Mouse (Mus musculus) forebrain, embryonic 11.5 days (tissue): ENCODE measurements around the gene Mlc1. TPM values are rescaled to one million over a fixed set of nuclear protein-coding genes. Genes with fewer than 3 reads are reported as not detected.

Experiments used
- ATAC-seq: fragments of 200-750 bp; cut with Nextera tagmentation; replicated peaks from 2 replicates; pipeline ENCODE4 v1.8.0; 2017; ENCODE audit warnings: moderate TSS enrichment; ENCODE audit not compliant: low FRiP score
- DNase-seq: peaks from one replicate; pipeline ENCODE4 v3.0.0-alpha.2; 2017; ENCODE audit warnings: low spot score
- H3K27ac ChIP-seq: fragments of 300-500 bp; sonication (generic); 2 replicates; pipeline ENCODE4 v1.5.1; 2014; ENCODE audit warnings: low read depth, low read length
- H3K27me3 ChIP-seq: fragments of 300-500 bp; sonication (generic); 2 replicates; pipeline ENCODE4 v1.6.1; 2014; ENCODE audit warnings: mild to moderate bottlenecking, low read length, mixed read lengths; ENCODE audit not compliant: control insufficient read depth, insufficient read depth
- H3K36me3 ChIP-seq: fragments of 300-500 bp; sonication (generic); 2 replicates; pipeline ENCODE4 v1.6.1; 2014; ENCODE audit warnings: mild to moderate bottlenecking, low read length, moderate library complexity, mixed read lengths; ENCODE audit not compliant: control insufficient read depth, insufficient read depth
- H3K4me1 ChIP-seq: fragments of 300-500 bp; sonication (generic); replicated peaks from 2 replicates; pipeline ENCODE4 v1.6.1; 2014; ENCODE audit warnings: low read length, mixed read lengths; ENCODE audit not compliant: control insufficient read depth, insufficient read depth
- H3K4me2 ChIP-seq: fragments of 300-500 bp; sonication (generic); 2 replicates; pipeline ENCODE4 v1.6.1; 2014; ENCODE audit warnings: low read depth, mild to moderate bottlenecking, low read length, moderate library complexity, mixed read lengths; ENCODE audit not compliant: severe bottlenecking
- H3K4me3 ChIP-seq: fragments of 300-500 bp; sonication (generic); 2 replicates; pipeline ENCODE4 v1.5.1; 2014; ENCODE audit warnings: low read depth, low read length
- H3K9ac ChIP-seq: fragments of 300-500 bp; sonication (generic); 2 replicates; pipeline ENCODE4 v1.6.1; 2014; ENCODE audit warnings: low read length
- H3K9me3 ChIP-seq: fragments of 300-500 bp; sonication (generic); 2 replicates; pipeline ENCODE4 v1.6.1; 2016; ENCODE audit warnings: low read length, mixed read lengths; ENCODE audit not compliant: control insufficient read depth
- WGBS: fragments of 180-500 bp; shearing (Covaris S2); extraction: QIAGEN DNeasy Blood & Tissue Kit; methylation state at CpG from one replicate; pipeline ENCODE4 v1.1.7; 2014; 5-methylcytosine and 5-hydroxymethylcytosine counted together
- polyA plus RNA-seq: library from polyadenylated mRNA; unstranded; fragments of >200 nt; fragmentation: Nextera tagmentation; extraction: Ambion mirVana; gene quantifications from 2 replicates; pipeline ENCODE4 v1.2.1, GENCODE M21; 2014

Gene Mlc1
- polyA plus RNA-seq, 1 experiment from 2014 or later: 12.5 TPM

- no peak within 1 kb of the TSS for H3K27ac ChIP-seq
- H3K9ac ChIP-seq: peak within 1 kb of the TSS; percentile 47
- peaks cover 4% of the 10 kb centered on the region for H3K27me3 ChIP-seq
- peaks cover 2% of the 10 kb centered on the region; the same call in 1 of the 2 replicates for H3K4me1 ChIP-seq
- no peaks in the 10 kb centered on the region for H3K36me3 ChIP-seq
- H3K9me3 ChIP-seq: no peaks in the 10 kb centered on the region
- peak; percentile 82 for ATAC-seq
- DNase-seq: peak; percentile 68
- peak within 1 kb of the TSS; percentile 30 for H3K4me3 ChIP-seq
- peak within 1 kb of the TSS; percentile 60 for H3K4me2 ChIP-seq
- 3% methylated on average over 53 of the region's 53 CpGs for WGBS
Measured at GRCm38 (mm10) chr15:88954368-88955072, 24.3 kb downstream of the Mlc1 start, which contains the start of gene Ttll8. Gene Ttll8 (minus strand): TSS chr15:88954418.

- ATAC-seq: no peak
- WGBS: 89% methylated on average over 4 of the region's 4 CpGs
- DNase-seq: no peak
- Histone ChIP-seq H3K9ac (no peak overlapping the region), H3K4me1 (peaks cover 2% of the 10 kb centered on the region; the same call in 1 of the 2 replicates), H3K4me2 (no peak overlapping the region), H3K27ac (no peak overlapping the region), H3K9me3 (no peaks in the 10 kb centered on the region), H3K36me3 (no peaks in the 10 kb centered on the region), H3K4me3 (no peak overlapping the region), H3K27me3 (peaks cover 4% of the 10 kb centered on the region)
Measured at GRCm38 (mm10) chr15:88951246-88951645, 27.6 kb downstream of the Mlc1 start.

- Histone ChIP-seq H3K4me3 (no peak overlapping the region), H3K36me3 (no peaks in the 10 kb centered on the region), H3K27me3 (no peaks in the 10 kb centered on the region), H3K4me1 (no peaks in the 10 kb centered on the region), H3K27ac (no peak overlapping the region), H3K9me3 (no peaks in the 10 kb centered on the region), H3K9ac (no peak overlapping the region), H3K4me2 (no peak overlapping the region)
- DNase-seq: no peak
- 60% methylated on average over 6 of the region's 6 CpGs for WGBS
- ATAC-seq: no peak
Measured at GRCm38 (mm10) chr15:88946851-88947250, 32.0 kb downstream of the Mlc1 start.

- 92% methylated on average over 5 of the region's 5 CpGs for WGBS
- no peak for ATAC-seq
Measured at GRCm38 (mm10) chr15:88943896-88944551, 34.8 kb downstream of the Mlc1 start.

GRCm38 (mm10) chr15:88942783-88943182 is 36.0 kb downstream of the Mlc1 start:
- WGBS: 89% methylated on average over 5 of the region's 5 CpGs
- Histone ChIP-seq H3K9me3 (no peaks in the 10 kb centered on the region), H3K9ac (no peak overlapping the region), H3K4me3 (no peak overlapping the region), H3K4me2 (no peak overlapping the region), H3K36me3 (no peaks in the 10 kb centered on the region), H3K27ac (no peak overlapping the region), H3K4me1 (no peaks in the 10 kb centered on the region), H3K27me3 (no peaks in the 10 kb centered on the region)
- DNase-seq: no peak
- no peak for ATAC-seq

More at GRCm38 (mm10) chr15:88943896-88944551, 34.8 kb downstream of the Mlc1 start:
- Histone ChIP-seq H3K36me3 (no peaks in the 10 kb centered on the region), H3K27me3 (no peaks in the 10 kb centered on the region), H3K4me2 (no peak overlapping the region), H3K9me3 (no peaks in the 10 kb centered on the region), H3K27ac (no peak overlapping the region), H3K4me1 (no peaks in the 10 kb centered on the region), H3K4me3 (no peak overlapping the region), H3K9ac (no peak overlapping the region)
- DNase-seq: no peak

GRCm38 (mm10) chr15:88937291-88937650 is 41.5 kb downstream of the Mlc1 start:
- Histone ChIP-seq H3K9ac (no peak overlapping the region), H3K27ac (no peak overlapping the region), H3K4me3 (no peak overlapping the region), H3K36me3 (no peaks in the 10 kb centered on the region), H3K4me2 (no peak overlapping the region), H3K4me1 (no peaks in the 10 kb centered on the region), H3K9me3 (no peaks in the 10 kb centered on the region), H3K27me3 (no peaks in the 10 kb centered on the region)
- no peak for ATAC-seq
- WGBS: 83% methylated on average over 2 of the region's 2 CpGs
- DNase-seq: no peak

GRCm38 (mm10) chr15:88936619-88937290 is 42.1 kb downstream of the Mlc1 start:
- no peaks in the 10 kb centered on the region for H3K36me3 ChIP-seq
- no peaks in the 10 kb centered on the region for H3K27me3 ChIP-seq
- H3K4me1 ChIP-seq: no peaks in the 10 kb centered on the region
- 82% methylated on average over 6 of the region's 6 CpGs for WGBS
- DNase-seq (no peak), ATAC-seq (no peak)
- H3K4me2 ChIP-seq: no peak overlapping the region
- H3K27ac ChIP-seq: no peak overlapping the region
- no peak overlapping the region for H3K9ac ChIP-seq
- H3K4me3 ChIP-seq: no peak overlapping the region
- H3K9me3 ChIP-seq: no peaks in the 10 kb centered on the region

GRCm38 (mm10) chr15:88934141-88934540 is 44.7 kb downstream of the Mlc1 start:
- no peak overlapping the region for H3K27ac ChIP-seq
- H3K9ac ChIP-seq: no peak overlapping the region
- H3K36me3 ChIP-seq: no peaks in the 10 kb centered on the region
- no peaks in the 10 kb centered on the region for H3K9me3 ChIP-seq
- H3K4me2 ChIP-seq: no peak overlapping the region
- DNase-seq (no peak), ATAC-seq (no peak)
- H3K4me3 ChIP-seq: no peak overlapping the region
- WGBS: 63% methylated on average over 7 of the region's 7 CpGs
- H3K27me3 ChIP-seq: no peaks in the 10 kb centered on the region
- H3K4me1 ChIP-seq: no peaks in the 10 kb centered on the region
